In genomic region chr8:12521636-12522035, GRCm38 (mm10) we compare ENCODE assay signal across 22 mouse cellular contexts. TPM values are rescaled to one million over a fixed set of nuclear protein-coding genes. Genes with fewer than 3 reads are reported as not detected.
"Had no signal": no experiment of that assay in that cellular context is flagged by ENCODE, and none has a peak within 500 bp of the region (broad histone marks: within the 10 kb centered on the region; RNA-seq: fewer than 3 reads in every experiment).

No protein-coding gene starts in this region.

- DNase-seq: kidney, adult 8-10 months; kidney, postnatal 10 days; kidney, postnatal 36 days; layer of hippocampus, postnatal 36 days; liver, embryonic 13.5 days; lung, embryonic 14.5 days; thymus, adult 18-20 months; thymus, postnatal 36 days had no signal

- H3K27ac ChIP-seq: kidney, embryonic 15.5 days; left cerebral cortex, adult 2 months; liver, embryonic 13.5 days; macrophage; neural tube, embryonic 12.5 days; neural tube, embryonic 15.5 days had no signal

- H3K9ac ChIP-seq: kidney, embryonic 15.5 days; liver, embryonic 13.5 days; lung, embryonic 14.5 days; neural tube, embryonic 12.5 days; neural tube, embryonic 15.5 days had no signal

- ATAC-seq: lung, postnatal 0 days had no signal

- H3K27me3 ChIP-seq: liver, embryonic 13.5 days; neural tube, embryonic 15.5 days had no signal

- H3K4me3 ChIP-seq: kidney, embryonic 15.5 days; left cerebral cortex, adult 2 months; liver, embryonic 13.5 days; neural tube, embryonic 12.5 days; neural tube, embryonic 15.5 days had no signal

- H3K9me3 ChIP-seq: kidney, embryonic 15.5 days; liver, embryonic 13.5 days had no signal

- H3K4me1 ChIP-seq: liver, embryonic 13.5 days; neural tube, embryonic 15.5 days had no signal

- H3K4me2 ChIP-seq: kidney, embryonic 15.5 days; liver, embryonic 13.5 days; lung, embryonic 14.5 days; neural tube, embryonic 12.5 days; neural tube, embryonic 15.5 days had no signal

- H3K36me3 ChIP-seq: kidney, embryonic 15.5 days; liver, embryonic 13.5 days; neural tube, embryonic 12.5 days; neural tube, embryonic 15.5 days had no signal

RNA-seq across cellular contexts. Expression of gene Spaca7, which starts 51.2 kb away (rescaled TPM):
- polyA plus RNA-seq: limb, embryonic 11.5 days; limb, embryonic 14.5 days; liver, adult 2 months; liver, embryonic 13.5 days; liver, embryonic 16.5 days; lung, embryonic 14.5 days; lung, postnatal 0 days; macrophage; neural tube, embryonic 12.5 days; neural tube, embryonic 15.5 days; small intestine, adult 2 months; spleen, adult 2 months; stomach, embryonic 16.5 days; urinary bladder, adult 2 months had no signal
